Mouse (Mus musculus): ENCODE results near the gene Brd2.

Gene Brd2

DNA sequence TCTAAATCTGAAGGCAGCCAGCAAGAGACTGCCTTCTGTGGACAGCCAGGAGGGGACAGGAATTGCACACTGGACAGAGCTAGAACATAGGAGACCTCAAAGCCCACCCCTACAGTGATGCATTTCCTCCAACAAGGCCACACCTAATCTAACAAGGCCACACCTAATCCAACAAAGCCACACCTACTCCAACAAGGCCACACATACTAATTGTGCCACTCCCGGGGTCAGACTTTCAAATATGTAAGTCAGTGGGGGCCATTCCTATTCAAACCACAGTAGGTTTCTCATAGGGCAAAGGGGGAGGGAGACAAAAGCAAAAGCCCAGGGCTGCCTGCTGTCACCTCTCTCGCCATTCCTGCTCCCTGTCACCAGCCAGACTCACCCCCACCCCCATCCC lies 35.0 kb downstream of the Brd2 start:
- no peak for DNase-seq (ENCODE audit: low read depth, low spot score)

DNA sequence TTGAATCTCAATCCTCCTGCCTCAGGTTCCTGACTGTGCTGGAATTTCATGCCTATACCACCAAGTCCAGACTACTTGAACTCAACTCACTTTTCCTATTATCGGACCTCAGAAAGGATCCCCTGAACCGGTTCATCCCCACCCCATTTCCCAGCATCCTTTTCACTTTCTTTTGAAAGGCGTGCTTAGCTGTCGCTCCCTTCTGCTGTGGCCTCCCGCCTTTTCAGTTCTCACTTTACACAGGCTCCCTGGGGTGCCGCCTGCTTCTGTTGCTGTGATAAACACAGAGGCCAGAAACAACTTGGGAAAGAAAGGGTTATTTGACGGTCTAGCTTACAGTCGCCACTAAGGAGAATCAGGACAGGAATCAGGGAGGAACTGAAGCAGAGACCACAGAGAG lies 39.3 kb downstream of the Brd2 start:
- no peak for DNase-seq (ENCODE audit: low read depth, low spot score)

DNA sequence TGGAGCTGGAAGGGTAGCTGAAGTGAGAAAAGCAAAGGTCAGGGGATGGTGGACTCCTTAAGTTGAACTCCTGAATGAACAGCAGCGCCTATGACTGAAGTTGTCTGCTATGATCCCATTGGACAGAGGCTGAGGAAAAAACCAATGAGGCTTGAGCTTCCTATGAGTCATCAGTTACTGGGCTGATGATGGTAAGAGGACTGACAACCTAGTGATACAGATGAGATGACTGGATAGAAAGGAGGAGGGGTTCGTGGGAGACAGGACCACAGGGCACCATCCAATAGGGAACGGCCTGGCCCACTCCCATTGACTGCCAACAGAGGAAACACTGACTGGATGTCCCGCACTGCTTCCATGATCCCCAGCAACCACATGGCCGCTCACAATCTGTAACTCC lies 42.8 kb downstream of the Brd2 start:
- peak; percentile 91 for DNase-seq (ENCODE audit: low read depth, low spot score)

DNA sequence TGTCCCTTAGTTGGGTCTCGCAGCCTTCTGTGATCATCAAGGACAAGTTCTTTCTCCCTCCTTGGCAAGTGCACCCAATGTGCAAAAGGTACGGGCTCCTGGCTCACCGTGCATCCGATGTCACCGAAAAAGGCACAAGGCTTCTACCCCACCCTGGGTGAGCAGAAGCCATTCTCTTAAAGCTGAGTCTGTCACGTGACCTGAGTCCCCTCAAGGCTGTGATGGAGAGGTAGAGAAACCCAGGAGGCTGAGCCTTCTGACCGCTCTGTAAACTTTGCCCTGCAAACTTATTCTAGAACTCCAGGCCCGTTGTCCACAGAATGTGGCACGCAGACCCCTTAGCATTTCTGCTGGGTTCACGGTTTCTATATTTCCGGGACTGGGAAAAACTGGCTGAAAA lies 43.4 kb downstream of the Brd2 start:
- no peak for DNase-seq (ENCODE audit: low read depth, low spot score)

DNA sequence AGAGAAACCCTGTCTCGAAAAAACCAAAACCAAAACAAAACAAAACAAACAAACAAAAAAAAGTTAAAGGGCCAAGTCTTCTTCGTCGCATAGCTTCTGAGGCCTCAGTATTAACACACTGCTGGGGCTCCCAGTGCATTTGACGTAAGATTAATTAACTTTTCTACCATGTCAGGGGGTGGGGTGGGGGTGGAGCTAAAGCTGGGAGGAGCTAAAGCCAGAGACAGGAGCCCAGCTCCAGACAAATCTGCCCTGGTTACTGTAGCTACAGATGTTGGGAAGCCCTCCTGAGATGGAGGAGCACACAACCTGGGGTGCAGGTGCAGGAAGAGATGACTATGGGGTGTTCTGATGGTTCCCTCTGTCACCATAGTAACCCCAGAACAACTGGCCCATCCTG lies 44.3 kb downstream of the Brd2 start:
- no peak for DNase-seq (ENCODE audit: low read depth, low spot score)

DNA sequence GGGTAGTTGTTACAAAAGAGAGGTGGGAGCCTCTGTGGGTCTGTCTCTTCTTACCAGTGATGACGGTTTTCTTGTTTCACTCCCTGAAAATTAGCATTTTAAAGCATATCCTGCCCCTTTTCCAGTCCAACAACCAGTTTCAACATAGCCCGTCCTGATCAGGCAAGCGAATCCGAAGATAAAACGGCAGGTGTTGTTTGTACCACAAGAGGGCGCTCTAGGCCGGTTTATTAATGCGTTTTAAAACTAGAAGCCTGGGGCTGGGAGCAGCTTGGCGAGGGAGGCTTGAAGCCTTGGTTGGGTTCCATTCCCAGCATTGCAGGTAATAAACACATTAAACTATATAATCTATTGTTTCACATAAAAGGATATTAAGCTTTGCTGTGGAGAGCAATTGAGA lies 44.9 kb downstream of the Brd2 start:
- DNase-seq (ENCODE audit: low read depth, low spot score): peak; percentile 83

DNA sequence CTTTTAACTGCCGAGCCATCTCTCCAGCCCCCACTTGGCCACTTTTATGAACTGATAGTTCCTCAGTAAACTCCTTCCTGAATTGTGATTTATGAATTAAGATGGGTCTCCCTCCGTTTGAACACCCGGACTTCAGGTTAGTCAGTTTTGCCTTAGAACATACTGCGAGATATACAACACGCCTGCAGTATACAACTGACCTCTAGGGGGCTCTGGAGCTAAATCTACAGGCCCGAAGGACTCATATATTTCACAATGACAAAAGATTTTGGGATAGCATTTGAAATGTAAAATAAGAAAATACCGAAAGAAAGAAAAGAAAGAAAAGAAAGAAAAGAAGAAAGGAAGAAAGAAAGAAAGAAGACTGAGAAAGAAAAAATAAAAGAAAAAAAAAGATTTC lies 47.2 kb downstream of the Brd2 start:
- peak; percentile 68 for DNase-seq (ENCODE audit: low read depth, low spot score)

DNA sequence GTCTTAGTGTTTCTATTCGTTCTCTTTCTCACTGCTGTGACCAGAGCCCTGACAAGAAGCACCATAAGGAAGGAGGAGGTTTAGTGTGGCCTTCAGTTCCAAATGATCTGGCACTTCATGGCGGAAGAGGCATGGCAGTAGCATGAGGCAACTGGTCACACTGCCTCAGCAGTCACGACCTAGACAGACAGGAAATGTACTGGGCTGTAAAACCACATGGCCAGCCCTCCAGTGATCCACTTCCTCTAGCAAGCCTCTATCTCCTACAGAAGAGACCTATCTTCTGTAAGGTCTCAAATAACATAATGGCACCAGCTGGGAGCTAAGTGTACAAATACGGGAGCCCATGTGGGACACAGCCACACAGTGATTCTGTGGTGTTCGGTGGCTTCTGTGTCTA lies 50.3 kb downstream of the Brd2 start:
- no peak for DNase-seq (ENCODE audit: low read depth, low spot score)

DNA sequence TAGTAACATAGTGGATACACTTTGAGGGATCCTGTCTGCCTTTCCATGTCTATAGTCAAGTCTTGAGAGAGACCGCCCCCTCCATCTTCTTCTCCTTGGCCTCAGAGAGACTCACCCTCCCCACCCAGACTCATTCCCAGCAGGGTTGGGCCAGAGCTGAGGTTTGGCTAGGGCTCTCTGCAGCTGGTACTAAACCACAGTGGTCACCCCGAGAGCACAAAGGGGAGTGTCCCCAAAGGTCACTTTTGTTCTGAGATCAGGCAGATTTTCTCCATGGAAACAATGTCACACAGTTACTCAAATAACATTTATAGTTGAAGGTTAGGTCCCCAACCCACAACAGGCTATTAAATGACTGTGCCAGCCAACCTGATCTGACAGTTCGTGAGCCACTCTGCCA lies 53.6 kb downstream of the Brd2 start:
- peak; percentile 8 for DNase-seq (ENCODE audit: low read depth, low spot score)

Measured in brain, adult 2 months (tissue).